Mouse (Mus musculus) stomach, embryonic 15.5 days (tissue): ENCODE measurements around the gene Ppm1n. TPM values are rescaled to one million over a fixed set of nuclear protein-coding genes. Genes with fewer than 3 reads are reported as not detected.
"Not testable (repeated sequence)": the region's sequence is repeated elsewhere in the genome, so short reads cannot be mapped to it uniquely, and the experiment has no call there.

Experiments used
- ATAC-seq: fragments of 200-750 bp; cut with Nextera tagmentation; 2 replicates; pipeline ENCODE4 v1.8.0; 2017; ENCODE audit warnings: low read depth, moderate number of reproducible peaks, moderate TSS enrichment; ENCODE audit not compliant: insufficient read depth, low FRiP score
- H3K27ac ChIP-seq: fragments of 300-500 bp; sonication (generic); 2 replicates; pipeline ENCODE4 v1.5.1; 2015; ENCODE audit warnings: mild to moderate bottlenecking, inconsistent platforms
- H3K27me3 ChIP-seq: fragments of 300-500 bp; sonication (generic); replicated peaks from 2 replicates; pipeline ENCODE4 v1.6.1; 2015; ENCODE audit warnings: inconsistent platforms
- H3K36me3 ChIP-seq: fragments of 300-500 bp; sonication (generic); 2 replicates; pipeline ENCODE4 v1.6.1; 2015; ENCODE audit warnings: inconsistent platforms
- H3K4me1 ChIP-seq: fragments of 300-500 bp; sonication (generic); 2 replicates; pipeline ENCODE4 v1.6.1; 2015; ENCODE audit warnings: inconsistent platforms
- H3K4me2 ChIP-seq: fragments of 300-500 bp; sonication (generic); 2 replicates; pipeline ENCODE4 v1.6.1; 2015; ENCODE audit warnings: mild to moderate bottlenecking, inconsistent platforms
- H3K4me3 ChIP-seq: fragments of 300-500 bp; sonication (generic); replicated peaks from 2 replicates; pipeline ENCODE4 v1.5.1; 2015; ENCODE audit warnings: inconsistent platforms
- H3K9ac ChIP-seq: fragments of 300-500 bp; sonication (generic); 2 replicates; pipeline ENCODE4 v1.6.1; 2015; ENCODE audit warnings: inconsistent platforms
- H3K9me3 ChIP-seq: fragments of 300-500 bp; sonication (generic); 2 replicates; pipeline ENCODE4 v1.6.1; 2016; ENCODE audit warnings: inconsistent platforms
- WGBS: fragments of 180-500 bp; shearing (Covaris S2); methylation state at CpG from one replicate; pipeline ENCODE4 v1.1.7; 2015; 5-methylcytosine and 5-hydroxymethylcytosine counted together
- polyA plus RNA-seq: library from polyadenylated mRNA; unstranded; fragments of >200 nt; fragmentation: Nextera tagmentation; extraction: Ambion mirVana; gene quantifications from 2 replicates; pipeline ENCODE4 v1.2.1, GENCODE M21; 2015

Ppm1n gene
- polyA plus RNA-seq, 1 experiment from 2014 or later, result 0.33 TPM

DNA sequence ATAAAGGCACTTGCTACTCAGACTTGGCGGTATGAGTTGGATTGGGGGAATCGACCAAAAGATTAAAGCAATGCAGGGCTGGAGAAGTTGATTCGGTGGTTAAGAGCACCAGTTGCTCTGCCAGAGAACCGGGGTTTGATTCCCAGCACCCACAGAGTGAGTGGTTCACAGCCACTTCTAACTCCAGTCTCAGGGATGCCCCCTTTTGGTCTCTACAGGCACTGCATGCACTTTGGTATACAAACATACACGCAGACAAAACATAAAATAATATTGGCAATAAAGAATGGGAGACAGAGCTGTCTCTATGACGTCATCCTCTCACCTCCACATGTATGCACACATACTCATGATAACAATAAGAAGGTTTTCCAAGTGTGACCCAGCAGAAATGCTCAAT lies 17.2 kb upstream of the Ppm1n start:
- no peak overlapping the region for H3K27ac ChIP-seq
- no peak for ATAC-seq
- H3K36me3 ChIP-seq, result no peaks in the 10 kb centered on the region
- no peaks in the 10 kb centered on the region for H3K9me3 ChIP-seq
- H3K4me2 ChIP-seq, result no peak overlapping the region
- peaks cover 11% of the 10 kb centered on the region; the same call in 1 of the 2 replicates for H3K4me1 ChIP-seq
- H3K27me3 ChIP-seq, result peaks cover 7% of the 10 kb centered on the region
- H3K9ac ChIP-seq, result no peak overlapping the region
- 89% methylated on average over 6 of the region's 6 CpGs for WGBS
- no peak overlapping the region for H3K4me3 ChIP-seq

DNA sequence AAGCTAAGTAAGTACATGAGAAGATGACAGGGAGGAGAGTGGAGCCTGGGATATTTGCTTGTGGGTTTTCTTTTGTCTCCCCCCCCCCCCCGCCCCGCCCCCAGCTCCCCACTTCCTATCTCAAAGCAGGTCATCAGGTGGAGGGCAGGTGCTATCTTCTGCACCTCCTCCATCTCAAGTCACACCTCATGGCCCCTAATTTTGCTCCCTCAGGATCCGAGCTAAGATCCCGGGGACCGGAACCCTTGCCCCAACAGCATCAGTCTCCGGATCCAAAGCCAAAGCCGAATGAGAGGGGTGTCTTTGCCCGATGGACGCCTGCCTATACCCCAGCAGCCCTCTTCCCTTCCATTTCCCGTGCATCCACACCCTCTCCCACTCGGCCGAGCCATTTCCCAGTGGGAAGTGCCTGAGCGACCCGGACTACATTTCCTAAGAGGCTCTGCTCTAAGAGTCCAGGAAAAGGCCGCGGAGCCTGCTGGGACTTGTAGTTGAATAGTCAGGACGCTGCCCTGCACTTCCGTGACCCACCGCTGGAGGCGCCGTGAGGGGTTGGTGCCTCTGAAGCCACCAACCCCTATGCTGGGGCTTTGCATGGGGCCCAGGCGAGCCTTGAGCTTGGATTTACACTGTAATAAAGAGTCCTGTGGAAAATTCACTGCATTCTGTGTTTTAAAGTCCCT lies 15.8 kb upstream of the Ppm1n start:
- 14% methylated on average over 22 of the region's 22 CpGs for WGBS
- no peak overlapping the region for H3K9ac ChIP-seq

DNA sequence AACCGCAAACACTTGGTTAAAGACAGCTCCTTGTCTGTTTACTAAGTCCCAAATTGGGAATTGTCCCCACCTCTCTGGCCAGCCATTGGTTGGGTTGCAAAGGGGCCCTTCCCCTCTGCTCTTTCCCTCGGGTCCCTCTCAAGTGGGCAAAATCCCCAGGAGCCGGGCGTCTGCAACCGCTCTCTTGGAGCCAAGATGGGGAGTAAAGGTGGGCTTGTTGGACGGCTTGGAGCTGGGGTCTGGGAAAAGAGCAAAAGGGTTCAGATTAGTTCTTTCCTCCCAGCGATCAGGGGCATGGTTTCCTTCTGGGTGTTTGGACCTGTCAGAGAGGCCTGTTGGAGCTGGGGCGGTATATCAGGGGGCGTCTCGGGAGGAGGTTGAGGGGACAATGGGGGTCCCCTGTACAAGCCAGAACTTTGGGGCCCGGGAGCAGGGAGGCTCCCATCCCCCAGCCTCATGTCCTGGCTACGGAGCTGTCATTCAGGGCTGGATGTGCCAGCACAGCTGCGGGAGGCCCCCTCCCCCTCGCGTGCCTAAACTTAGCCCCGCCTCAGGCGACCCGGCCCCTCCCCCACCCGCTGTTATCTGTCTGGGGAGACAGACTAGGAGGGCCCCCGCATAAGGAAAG lies 11.2 kb upstream of the Ppm1n start:
- H3K27ac ChIP-seq, result 0 out of 2 replicates have a peak overlapping the region, but pooled peaks have one; percentile 31
- H3K27me3 ChIP-seq, result no peaks in the 10 kb centered on the region
- peak overlapping the region; percentile 45 for H3K4me3 ChIP-seq
- H3K4me1 ChIP-seq, result peaks cover 17% of the 10 kb centered on the region
- H3K9ac ChIP-seq, result no peak overlapping the region
- under 1% methylated on average over 20 of the region's 20 CpGs for WGBS
- peak; percentile 49 for ATAC-seq
- no peaks in the 10 kb centered on the region for H3K9me3 ChIP-seq
- peak overlapping the region; percentile 80 for H3K4me2 ChIP-seq
- no peaks in the 10 kb centered on the region for H3K36me3 ChIP-seq

More for the DNA sequence above, 15.8 kb upstream of the Ppm1n start:
- no peak overlapping the region for H3K27ac ChIP-seq
- H3K4me1 ChIP-seq, result peaks cover 15% of the 10 kb centered on the region
- ATAC-seq, result peak; percentile 64; the same call in 1 of the 2 replicates
- H3K36me3 ChIP-seq, result no peaks in the 10 kb centered on the region
- peak overlapping the region; percentile 38 for H3K4me3 ChIP-seq
- H3K27me3 ChIP-seq, result no peaks in the 10 kb centered on the region
- peak overlapping the region; percentile 75 for H3K4me2 ChIP-seq
- no peaks in the 10 kb centered on the region for H3K9me3 ChIP-seq

DNA sequence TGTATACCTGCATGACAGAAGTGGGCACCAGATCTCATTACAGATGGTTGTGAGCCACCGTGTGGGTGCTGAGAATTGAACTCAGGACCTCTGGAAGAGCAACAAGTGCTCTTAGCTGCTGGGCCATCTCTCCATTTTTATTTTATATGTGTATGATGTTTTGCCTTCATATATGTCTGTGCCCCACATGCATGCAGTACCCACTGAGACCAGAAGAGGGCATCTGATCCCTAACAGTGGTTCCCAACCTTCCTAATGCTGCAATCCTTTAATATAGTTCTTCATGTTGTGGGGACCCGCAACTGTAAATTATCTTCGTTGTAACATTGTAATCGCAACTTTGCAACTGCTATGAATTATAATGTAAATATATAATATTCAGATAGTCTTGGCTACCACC lies 4.9 kb upstream of the Ppm1n start:
- Histone ChIP-seq H3K36me3 (no peaks in the 10 kb centered on the region), H3K4me2 (no peak overlapping the region), H3K27me3 (peaks cover 25% of the 10 kb centered on the region), H3K4me3 (no peak overlapping the region), H3K9ac (no peak overlapping the region), H3K9me3 (no peaks in the 10 kb centered on the region), H3K4me1 (peaks cover 15% of the 10 kb centered on the region; the same call in 1 of the 2 replicates), H3K27ac (no peak overlapping the region)
- 26% methylated on average over 4 of the region's 4 CpGs for whole genome bisulfite sequencing
- no peak for ATAC-seq

DNA sequence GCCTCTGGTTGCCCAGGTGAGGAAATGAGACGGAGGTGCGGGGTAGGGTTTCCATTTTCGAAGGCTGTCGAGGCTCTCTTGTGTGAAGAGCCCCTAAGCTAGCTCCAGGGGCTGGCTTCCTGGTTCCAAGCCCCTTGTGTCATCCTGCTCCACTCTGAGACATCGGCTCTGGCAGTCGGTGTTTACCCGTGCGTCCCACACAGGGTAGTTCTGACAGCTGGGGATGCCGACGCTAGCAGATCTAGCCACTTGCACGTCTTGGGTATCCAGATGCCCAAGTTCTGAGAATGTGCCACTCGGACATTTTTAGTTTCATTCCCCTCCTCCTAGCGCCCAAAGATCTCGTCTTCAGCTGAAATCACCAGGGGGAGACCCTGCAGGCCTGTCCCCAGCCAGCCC lies 3.5 kb upstream of the Ppm1n start:
- Histone ChIP-seq H3K9me3 (no peaks in the 10 kb centered on the region), H3K36me3 (no peaks in the 10 kb centered on the region), H3K27ac (no peak overlapping the region), H3K27me3 (peaks cover 39% of the 10 kb centered on the region), H3K4me2 (peak overlapping the region; percentile 98), H3K4me3 (peak overlapping the region; percentile 52), H3K4me1 (peaks cover 22% of the 10 kb centered on the region), H3K9ac (no peak overlapping the region)
- 31% methylated on average over 14 of the region's 14 CpGs for WGBS
- no peak for ATAC-seq

DNA sequence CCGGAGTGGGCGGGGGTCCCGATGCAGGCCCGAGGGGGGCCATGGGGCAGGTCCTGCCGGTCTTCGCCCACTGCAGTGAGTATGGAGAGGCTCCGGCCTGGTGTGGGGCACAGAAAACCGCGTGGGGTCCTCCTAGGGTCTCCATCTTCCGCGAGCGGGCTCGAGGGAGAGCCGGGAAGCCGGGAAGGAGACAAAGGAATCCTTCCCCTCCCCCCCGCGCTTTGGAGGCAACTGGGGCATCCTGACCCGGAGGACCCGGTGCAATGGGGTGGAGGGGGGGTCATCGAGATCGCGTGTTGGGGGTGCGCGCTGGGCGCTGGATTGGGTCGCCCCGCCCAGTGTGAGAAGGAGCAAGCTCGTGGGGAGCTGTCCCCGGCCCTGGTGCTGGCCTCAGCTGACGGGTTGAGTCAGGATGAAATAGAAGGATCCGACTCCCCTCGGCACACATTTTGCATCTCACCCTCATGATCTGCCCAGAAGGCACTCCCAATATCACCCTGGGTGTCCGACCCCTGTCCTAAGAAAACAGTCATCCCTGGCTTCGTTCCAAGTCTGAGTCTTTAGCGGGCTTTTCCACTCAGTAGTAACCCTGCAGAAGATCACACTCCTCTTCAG lies 3.0 kb upstream of the Ppm1n start:
- peak; percentile 59 for ATAC-seq

DNA sequence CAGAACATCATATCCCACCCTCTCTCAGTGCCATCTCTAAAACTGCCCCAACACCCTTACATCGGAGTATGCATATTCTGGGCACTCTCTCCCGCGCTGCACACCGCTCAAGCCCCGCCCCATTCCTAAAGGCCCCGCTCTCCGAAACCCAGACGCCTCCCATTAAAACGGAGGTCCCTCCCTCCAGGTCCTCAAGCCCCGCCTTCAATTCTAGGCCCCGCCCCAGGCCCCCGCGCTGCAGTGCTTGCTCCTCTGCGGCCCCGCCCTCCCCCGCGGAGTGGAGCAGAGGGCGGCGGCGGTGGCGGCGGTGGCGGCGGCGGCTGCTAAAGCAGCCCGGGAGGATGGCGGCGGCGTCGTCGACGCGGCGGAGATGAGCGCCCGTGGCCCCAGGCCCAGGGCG lies 2.5 kb upstream of the Ppm1n start, which contains the start of gene Rtn2:
Gene Rtn2 (plus strand): TSS at position 240 of the 400 bp plus-strand sequence.
- ATAC-seq, result peak; percentile 79
- no peaks in the 10 kb centered on the region for H3K9me3 ChIP-seq
- H3K4me1 ChIP-seq, result peaks cover 22% of the 10 kb centered on the region
- peak within 1 kb of the TSS; percentile 52 for H3K4me3 ChIP-seq
- peaks cover 47% of the 10 kb centered on the region for H3K27me3 ChIP-seq
- peak within 1 kb of the TSS; percentile 98 for H3K4me2 ChIP-seq
- H3K36me3 ChIP-seq, result no peaks in the 10 kb centered on the region
- peak within 1 kb of the TSS; percentile 23; the same call in 1 of the 2 replicates for H3K9ac ChIP-seq
- under 1% methylated on average over 37 of the region's 37 CpGs for WGBS
- H3K27ac ChIP-seq, result 0 out of 2 replicates have a peak within 1 kb of the TSS, but pooled peaks have one; percentile 12

More for the DNA sequence above, 3.0 kb upstream of the Ppm1n start:
- H3K9me3 ChIP-seq, result no peaks in the 10 kb centered on the region
- peaks cover 44% of the 10 kb centered on the region for H3K27me3 ChIP-seq
- peaks cover 22% of the 10 kb centered on the region for H3K4me1 ChIP-seq
- H3K9ac ChIP-seq, result peak overlapping the region; percentile 23; the same call in 1 of the 2 replicates
- peak overlapping the region; percentile 52 for H3K4me3 ChIP-seq
- WGBS, result 2% methylated on average over 29 of the region's 35 CpGs
- H3K36me3 ChIP-seq, result no peaks in the 10 kb centered on the region
- H3K4me2 ChIP-seq, result peak overlapping the region; percentile 98
- 0 out of 2 replicates have a peak overlapping the region, but pooled peaks have one; percentile 12 for H3K27ac ChIP-seq

DNA sequence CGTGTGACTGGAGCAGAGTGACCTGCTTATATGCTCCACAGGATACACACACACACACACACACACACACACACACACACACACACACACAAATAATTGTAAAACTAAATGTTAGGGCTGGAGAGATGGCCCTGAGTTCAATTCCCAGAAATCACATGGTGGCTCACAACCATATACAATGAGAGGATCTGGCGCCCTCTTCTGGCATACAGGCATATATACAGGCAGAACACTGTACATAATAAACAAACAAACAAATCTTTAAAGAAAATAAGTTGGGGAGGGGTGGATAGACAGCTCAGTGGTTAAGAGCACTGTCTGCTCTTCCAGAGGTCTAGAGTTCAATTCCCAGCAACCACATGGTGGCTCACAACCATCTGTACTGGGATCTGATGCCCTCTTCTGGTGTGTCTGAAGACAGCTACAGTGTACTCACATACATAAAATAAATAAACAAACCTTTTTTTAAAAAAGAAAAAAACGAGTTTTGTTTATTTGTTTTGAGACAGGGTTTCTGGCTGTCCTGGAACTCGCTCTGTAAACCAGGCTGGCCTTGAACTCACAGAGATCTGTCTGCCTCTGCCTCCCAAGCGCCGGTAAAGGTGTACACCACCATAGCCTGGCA lies 1.9 kb upstream of the Ppm1n start:
- not testable (repeated sequence) for H3K9me3 ChIP-seq, H3K9ac ChIP-seq, H3K36me3 ChIP-seq, H3K27ac ChIP-seq, ATAC-seq
- Histone ChIP-seq H3K4me3 (peak overlapping the region; percentile 52), H3K4me1 (peaks cover 22% of the 10 kb centered on the region), H3K4me2 (peak overlapping the region; percentile 98), H3K27me3 (peaks cover 47% of the 10 kb centered on the region)
- WGBS, result 34% methylated on average over 6 of the region's 6 CpGs

DNA sequence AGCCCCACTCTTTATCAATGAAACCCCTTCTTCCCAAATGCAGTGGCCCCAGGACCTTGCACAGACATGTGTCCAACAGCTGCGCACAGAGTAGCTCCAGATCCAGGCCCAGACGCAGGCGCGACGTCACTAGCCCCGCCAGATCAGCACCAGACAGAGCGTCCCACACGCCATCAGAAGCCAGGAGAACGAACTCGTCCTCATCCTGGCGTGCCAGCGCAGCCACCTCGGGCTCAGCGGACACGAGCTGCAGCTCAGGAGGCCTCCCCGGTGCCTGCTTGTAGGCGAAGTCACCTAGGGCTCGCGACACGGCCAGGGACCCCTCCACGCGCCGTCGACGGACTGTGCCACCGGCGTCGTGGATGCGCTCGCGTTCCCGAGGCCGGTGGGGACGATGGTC lies 812 bp downstream of the Ppm1n start:
- Histone ChIP-seq H3K27ac (no peak overlapping the region), H3K27me3 (peaks cover 47% of the 10 kb centered on the region)
- 5% methylated on average over 34 of the region's 34 CpGs for WGBS

DNA sequence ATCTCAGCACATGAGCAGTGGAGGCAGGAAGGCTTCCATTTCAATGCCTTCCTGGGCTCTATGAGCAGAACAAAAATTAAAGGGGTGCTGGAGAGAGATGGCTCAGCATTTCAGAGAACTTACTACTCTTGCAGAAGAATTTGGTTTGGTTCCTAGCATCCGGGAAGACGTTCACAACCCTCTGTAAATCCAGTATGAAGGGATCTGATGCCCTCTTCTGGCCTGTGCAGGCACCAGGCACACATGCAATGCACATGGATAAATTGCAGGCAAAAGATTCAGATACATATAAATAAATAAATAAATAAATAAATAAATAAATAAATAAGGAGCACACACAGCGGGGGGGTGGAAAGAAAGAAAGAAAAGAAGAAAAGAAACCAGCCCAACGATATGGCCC lies 3.6 kb downstream of the Ppm1n start:
- WGBS, result 44% methylated on average over 4 of the region's 4 CpGs
- Histone ChIP-seq H3K27ac (no peak overlapping the region), H3K4me2 (no peak overlapping the region), H3K4me3 (no peak overlapping the region), H3K9ac (no peak overlapping the region), H3K36me3 (no peaks in the 10 kb centered on the region), H3K9me3 (no peaks in the 10 kb centered on the region), H3K27me3 (peaks cover 35% of the 10 kb centered on the region), H3K4me1 (peaks cover 7% of the 10 kb centered on the region)
- no peak for ATAC-seq

More for the DNA sequence above, 812 bp downstream of the Ppm1n start:
- Histone ChIP-seq H3K9ac (no peak overlapping the region), H3K9me3 (no peaks in the 10 kb centered on the region), H3K36me3 (no peaks in the 10 kb centered on the region), H3K4me2 (peak overlapping the region; percentile 49), H3K4me1 (peaks cover 22% of the 10 kb centered on the region), H3K4me3 (peak overlapping the region; percentile 23; the same call in 1 of the 2 replicates)
- no peak for ATAC-seq

DNA sequence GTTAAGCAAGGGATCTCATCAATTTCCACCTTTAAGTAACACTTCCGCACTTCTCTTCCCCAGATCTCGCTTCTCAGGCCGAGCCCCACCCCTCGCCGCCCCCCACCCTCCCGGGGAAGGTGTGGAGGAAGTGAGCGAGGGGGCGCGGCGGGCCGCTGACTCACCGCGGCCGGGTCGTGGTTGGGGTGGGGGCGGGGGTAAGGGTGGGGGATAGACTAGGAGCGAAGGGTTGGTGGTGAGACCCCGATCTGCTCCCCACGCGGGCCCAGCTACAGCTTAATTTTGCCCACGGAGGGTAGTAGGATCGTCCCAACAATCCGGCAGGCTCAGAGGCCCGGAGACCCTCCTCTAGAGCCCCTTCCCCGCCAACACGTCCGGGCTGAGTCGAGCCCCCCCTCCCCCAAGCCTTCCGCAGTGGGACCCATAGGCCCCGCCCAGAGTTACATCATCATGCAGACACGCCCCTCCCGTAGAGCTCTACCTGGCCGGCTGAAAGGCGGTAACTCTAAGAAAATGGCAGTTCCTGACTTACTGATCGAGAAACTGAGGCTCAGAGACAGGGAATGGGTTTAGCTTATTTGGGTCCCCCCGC lies 7.6 kb downstream of the Ppm1n start:
- peak overlapping the region; percentile 97 for H3K9ac ChIP-seq
- peak; percentile 65 for ATAC-seq
- no peaks in the 10 kb centered on the region for H3K36me3 ChIP-seq
- WGBS, result under 1% methylated on average over 34 of the region's 36 CpGs
- peak overlapping the region; percentile 100 for H3K4me3 ChIP-seq
- H3K9me3 ChIP-seq, result no peaks in the 10 kb centered on the region
- peaks cover 15% of the 10 kb centered on the region for H3K4me1 ChIP-seq
- H3K27ac ChIP-seq, result peak overlapping the region; percentile 99
- no peaks in the 10 kb centered on the region for H3K27me3 ChIP-seq
- H3K4me2 ChIP-seq, result peak overlapping the region; percentile 93
